Mouse (Mus musculus) thymus, postnatal 25 days (tissue): Measurements from ENCODE around the gene Myh14.
A peak's percentile ranks its signal among the peaks of the same experiment; 100 is the strongest.

Experiments
- DNase-seq: peaks from one replicate; pipeline ENCODE4 v3.0.0; 2022

Myh14 gene

DNA sequence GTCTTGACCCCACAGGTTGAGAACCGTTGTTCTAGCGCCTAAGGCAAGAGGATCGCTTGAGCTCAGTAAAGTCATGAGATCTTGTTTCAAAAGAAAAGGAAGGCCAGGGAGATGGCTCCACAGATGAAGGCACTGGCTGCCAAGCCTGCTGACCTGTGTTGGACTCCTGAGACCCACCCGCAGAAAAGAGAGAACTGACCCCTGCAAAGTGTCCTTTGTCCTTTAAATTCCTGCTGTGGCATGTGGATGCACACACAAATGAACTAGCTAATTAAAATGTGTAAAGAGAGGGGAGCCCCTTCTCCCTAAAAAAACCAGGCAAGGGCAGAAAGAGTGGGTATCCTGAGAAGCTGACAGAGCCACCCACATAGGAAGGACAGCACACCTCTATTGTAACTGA lies 98.8 kb downstream of the Myh14 start:
- DNase-seq = no peak

DNA sequence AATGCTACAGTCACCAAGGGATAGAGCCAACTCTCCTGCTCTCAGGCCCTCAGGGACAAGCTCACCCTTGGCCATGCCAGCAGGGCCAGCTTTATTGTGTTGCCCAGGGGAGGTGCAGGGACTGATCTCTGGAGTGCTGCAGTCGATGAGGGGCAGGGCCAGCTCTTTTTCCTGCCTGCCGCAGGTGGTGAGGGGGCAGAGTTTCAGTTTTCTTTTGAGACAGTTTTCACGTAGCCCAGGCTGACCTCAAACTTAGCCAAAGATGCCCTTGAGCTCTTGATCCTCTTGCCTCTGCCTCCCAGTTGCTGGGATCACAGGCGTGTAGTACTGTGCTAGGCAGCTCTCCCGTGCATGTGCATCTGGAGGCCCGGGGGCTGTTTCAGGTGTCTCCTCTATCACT lies 99.7 kb downstream of the Myh14 start:
- no peak for DNase-seq

DNA sequence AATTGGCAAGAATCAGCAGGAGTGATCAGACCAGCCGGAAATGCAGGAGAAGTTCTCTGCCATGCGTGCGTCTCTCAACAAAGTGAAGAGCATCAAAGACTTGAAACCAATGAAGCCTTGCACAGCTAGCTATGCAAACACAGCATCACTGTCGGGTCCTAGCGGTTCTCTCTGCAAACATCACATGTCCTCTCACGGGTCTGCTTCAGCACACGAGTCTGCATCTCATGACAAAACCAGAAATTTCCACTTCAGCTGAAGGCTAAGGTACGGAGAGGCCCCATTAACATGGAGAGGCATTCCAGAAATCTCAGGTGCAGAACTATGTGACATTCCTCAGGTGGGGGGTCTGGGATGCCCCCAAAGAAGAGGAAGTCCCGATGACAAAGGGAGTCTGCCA lies 101.8 kb downstream of the Myh14 start:
- no peak for DNase-seq

DNA sequence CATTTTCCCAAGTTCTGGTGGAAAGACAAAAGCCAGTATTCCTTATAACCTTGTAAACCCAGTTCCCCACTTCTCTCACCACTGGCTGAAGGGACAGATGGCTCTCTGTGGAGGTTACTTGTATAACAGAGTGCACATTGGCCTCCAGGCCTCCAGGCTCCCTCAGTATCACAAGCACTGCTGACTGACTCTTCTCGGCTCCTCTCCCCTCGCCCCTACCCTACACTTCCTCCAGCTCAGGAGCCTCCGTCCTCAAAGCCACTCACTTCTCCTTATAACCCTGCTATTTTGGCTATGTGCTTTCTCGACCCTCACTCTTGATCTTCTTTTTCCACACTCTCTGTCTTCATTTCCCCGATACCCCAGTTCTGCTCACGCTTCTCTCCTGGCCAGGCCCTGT lies 105.2 kb downstream of the Myh14 start:
- DNase-seq = no peak

DNA sequence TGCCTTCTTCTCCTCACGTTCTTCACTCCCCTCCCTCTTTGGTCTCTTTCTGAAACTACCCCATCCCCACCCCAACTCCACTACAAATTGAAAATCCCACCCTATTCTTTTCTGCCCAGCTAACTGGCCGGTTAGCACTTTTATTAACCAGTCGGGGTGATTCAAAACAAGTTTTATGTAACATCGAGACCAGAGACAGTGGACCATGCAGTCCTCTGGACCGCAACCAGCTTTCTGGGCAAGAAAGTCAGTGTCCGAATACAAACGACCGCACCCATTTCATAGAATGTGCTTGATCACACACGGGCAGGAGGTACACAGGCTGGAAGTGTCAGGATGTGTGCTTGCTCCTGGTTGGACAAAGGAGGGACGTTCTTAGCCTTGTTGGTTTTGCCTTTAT lies 106.2 kb downstream of the Myh14 start:
- no peak for DNase-seq

DNA sequence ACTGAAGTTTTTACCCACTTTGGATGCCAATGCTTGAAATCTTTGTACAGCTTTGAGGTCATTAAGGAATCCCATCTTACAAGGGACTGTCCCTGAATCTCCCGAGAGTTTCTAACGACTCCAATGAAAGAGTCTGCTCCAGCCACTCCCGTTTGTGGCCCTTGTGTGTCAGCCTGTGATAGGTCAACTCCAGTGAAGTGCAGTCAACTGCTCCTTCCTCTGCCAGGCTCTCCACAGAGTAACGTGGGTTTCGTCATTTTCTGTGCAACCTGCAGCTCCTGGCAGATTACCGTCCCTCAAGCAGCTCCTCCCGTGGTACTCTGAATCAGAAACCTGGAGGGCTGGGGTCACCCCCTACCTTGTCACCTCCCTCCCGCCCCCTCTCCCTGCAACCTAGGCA lies 107.4 kb downstream of the Myh14 start:
- DNase-seq = no peak

DNA sequence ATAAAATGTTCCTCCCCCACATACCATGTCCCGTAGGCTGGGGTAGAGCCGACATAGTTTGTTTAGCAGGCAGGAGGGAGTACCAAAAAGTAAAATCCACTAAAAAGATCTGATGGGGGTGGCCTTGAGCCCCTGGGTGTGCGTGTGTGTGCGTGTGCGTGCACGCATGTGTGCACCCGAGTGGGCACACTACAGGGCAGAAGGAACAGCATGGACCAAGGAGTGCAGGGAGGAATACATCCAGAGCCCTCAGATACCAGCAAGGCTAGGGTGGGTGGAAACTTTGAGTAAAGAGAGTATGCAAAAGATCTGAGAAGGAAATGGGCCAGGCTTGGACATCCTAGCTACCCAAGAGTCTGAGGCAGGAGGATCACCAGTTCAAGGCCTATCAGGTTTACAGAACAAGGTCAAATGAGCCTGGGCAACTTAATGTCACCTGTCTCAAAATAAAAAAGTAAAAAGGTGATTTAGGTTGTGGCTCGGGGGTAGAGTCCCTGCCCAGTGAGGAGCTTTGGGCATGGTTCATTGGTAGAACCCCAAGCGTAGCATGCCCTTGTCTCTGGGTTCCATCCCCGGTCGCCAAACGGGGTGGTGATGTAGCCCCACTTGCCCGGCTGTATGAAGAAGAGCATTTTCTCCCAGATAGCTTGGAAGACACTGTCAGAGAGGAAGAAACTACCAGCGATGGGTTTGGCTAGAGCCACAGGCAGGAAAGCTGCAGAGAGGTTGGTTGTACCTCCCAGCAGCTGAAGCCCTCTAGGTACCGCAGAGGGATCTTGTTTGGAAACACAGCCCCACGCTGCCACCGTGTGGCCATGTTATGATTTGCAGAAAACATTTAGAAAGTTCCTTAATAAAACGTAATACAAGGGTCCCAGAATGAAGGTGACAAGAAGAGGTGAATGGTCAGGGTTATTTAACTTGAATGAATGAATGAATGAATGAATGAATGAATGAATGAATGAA lies 109.9 kb downstream of the Myh14 start:
- DNase-seq = peak; percentile 82

DNA sequence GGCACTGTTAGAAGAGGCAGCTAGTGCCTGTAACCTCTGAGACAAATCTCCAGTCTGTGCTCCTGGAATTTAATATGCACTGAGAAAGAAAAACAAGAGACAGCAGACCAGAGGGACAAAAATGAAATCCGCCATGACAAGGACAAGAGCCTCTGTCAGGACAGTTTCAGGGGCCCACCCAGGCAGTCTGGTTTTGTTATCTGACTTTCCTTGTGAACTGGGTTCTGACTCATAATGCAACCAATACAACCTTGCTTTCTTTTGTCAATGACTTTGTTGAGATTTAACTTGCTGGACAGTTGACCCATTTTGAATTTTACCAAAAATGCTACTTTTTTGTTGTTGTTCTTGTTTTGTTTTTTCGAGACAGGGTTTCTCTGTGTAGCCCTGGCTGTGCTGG lies 113.0 kb downstream of the Myh14 start:
- DNase-seq = no peak
